Mouse (Mus musculus) cerebellum, adult 11-12 months (tissue): ENCODE results near the gene Samd4b.

Experiments
- DNase-seq: peaks from one replicate; pipeline ENCODE4 v3.0.0; 2022

The Samd4b gene

DNA sequence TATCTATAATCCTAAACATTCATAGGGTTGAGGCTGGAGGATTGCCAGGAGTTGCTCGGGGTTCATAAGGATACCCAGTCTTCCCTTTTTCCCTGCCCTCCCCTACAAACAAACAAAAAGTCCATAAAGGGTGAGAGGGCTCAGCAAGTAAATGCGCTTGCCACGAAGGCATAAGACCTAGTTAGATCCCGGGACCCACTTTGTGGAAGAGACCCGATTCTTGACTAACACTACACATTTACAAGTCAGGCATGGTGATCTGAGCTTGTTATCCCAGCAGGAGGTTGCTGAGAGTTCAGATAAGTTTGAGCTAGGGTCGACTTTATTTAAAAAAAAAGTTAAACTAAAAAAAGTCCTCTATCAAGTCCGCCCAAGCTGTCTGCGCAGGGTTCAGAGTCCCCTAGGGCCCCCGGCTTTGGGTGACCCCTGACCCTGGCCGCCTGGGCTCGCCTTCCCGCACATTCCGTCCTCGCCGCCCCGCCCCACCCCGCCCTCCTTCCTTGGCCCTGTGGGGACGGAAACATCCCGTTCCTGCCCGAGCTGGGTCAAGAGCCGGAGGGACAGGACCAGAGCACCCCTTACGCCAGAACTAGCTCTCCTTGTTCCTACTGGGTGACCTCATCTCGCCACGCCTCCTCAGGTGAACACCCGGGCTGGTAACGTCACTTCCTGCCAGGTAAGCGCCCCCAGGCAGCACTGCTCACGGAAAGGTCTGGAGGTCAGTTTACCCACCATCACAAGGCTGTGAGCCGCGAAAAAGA, 221.8 kb downstream of the Samd4b start:
- no peak for DNase-seq

DNA sequence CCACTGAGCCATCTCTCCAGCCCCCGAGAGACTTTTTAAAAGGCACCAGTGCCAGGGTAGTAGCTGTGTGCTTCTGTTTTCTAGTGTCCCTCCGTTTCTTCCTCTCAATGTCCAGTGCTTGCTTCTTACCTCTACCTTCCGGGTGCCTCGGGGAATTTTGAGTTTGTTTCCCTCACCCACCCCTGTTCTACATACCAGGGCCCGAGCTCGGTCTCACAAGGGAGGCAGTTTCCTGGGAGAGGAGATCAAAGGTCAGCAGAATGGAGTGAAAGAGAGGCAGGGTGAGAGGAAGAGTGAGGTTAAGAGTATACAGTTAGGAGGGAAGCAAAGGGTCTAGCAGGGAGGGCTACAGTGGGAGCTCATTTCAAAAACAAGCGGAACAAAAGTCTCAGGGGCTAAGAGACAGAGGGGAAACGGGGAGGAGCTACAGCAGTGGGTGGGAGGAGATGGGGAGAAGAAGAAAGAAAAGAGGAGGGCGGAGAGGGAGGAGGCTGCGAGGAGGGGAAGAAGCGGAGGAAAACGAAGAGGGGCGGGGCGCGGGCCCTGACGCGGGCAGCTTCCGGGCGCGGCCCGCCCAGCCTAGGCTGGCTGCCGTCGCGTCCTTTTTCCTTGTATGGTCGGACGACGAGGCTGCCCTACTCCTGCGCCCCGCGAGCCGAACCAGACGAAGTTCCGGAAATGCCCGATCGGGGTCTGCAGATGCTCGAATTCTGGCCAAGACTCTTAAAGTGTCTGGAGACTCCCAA, 222.6 kb downstream of the Samd4b start:
- DNase-seq, result peak; percentile 60

DNA sequence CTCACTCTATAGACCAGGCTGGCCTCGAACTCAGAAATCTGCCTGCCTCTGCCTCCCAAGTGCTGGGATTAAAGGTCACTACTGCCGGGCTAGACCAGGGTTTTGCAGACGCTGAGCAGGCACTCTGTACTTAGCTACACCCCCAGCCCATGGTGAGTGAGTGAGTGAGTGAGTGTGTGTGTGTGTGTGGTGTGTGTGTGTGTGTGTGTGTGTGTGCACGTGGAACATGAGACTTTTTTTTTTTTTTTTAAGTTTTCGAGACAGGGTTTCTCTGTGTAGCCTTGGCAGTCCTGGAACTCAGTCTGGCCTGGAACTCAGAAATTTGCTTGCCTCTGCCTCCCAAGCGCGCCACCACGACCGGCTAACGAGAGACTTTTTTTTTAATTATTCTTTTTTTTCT, 223.3 kb downstream of the Samd4b start:
- no peak for DNase-seq

DNA sequence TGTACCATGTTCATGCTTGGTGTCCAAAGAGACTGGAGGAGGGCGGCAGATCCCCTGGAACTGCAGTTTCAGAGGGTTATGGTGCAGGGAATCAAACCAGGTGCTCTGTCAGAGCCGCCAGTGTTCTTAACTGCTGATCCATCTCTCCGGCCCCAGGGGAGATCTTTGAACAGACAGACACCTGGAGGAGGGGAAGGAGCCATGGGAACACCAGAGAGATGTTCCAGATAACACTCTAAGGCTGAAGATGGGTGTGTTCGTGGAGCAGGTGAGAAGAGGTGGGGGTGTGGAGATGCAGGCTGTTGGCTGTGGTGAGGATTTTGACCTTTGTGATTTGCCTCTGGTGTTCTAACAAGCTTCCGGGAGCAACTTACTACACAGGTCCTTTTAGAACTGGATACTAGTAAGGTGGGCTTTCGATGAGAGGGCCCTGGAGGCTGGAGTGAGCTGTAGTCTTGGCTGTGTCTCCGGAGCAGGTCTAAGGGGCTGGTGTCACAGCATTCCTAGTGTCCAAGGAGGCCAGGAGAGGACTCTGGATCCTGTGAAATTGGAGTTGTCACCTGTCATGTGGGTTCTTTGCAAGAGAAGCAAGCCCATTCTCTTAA, 224.0 kb downstream of the Samd4b start:
- no peak for DNase-seq

DNA sequence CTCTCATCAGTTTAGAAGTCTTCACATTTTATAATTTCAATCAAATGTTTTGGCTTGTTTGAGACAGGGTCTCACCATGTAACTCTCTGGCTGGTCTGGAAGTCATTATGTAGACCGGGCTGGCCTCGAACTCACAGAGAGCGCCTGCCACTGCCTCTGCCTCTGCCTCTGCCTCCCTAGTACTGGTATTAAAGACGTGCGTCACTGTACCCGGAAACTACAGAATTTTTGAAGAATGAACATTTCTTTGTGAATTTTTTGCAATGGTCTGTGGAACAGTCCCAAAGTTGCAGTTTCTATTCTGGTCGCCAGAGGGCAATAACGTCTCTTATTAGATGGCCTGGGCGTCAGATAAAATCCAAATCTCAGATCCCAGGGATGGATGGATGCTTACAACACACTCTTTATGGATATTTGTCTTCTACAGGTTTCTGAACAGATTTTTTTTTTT, 224.8 kb downstream of the Samd4b start:
- DNase-seq, result peak; percentile 68

DNA sequence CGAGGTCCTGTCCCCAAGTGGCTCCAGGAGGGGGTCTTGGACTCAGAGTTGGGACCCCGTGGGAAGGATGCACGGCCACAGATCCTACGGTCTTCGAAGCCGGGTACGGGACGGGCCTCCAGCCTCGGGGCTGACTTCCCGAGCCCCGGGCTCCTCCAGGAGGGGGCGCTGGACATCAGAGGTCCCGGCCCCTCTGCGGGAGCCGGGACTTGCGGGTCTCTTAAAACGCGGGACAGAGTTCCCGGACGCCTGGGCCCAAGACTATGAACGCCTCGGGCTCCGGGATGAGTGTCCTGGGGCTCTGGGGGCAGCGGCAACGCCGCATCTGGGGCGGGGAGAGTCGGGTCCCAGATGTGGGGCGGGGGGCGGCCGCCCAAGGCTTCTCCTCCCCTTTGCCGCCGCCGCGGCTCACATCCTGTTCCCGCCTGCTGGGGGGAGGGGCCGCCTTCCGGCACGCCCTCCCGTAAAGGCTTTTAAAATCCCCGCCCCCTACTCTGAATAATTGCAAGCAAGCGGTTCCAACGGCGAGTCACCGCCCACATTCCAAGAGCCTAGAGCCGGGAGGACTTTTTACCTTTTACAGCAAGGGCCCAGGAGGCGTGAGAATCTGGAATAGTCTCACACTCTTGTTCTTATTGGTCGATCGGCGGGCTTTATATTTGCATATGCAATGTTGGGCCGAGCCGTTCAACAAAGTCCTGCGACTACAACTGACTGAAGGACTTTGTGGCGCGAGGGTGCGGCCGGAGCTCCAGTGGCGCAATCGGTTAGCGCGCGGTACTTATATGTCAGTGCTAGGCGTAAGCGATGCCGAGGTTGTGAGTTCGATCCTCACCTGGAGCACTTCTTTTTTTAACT, 225.5 kb downstream of the Samd4b start, which contains the start of gene Plekhg2:
Plekhg2 (minus strand) TSS at position 349 of the 858 bp plus-strand sequence.
- peak; percentile 91 for DNase-seq

DNA sequence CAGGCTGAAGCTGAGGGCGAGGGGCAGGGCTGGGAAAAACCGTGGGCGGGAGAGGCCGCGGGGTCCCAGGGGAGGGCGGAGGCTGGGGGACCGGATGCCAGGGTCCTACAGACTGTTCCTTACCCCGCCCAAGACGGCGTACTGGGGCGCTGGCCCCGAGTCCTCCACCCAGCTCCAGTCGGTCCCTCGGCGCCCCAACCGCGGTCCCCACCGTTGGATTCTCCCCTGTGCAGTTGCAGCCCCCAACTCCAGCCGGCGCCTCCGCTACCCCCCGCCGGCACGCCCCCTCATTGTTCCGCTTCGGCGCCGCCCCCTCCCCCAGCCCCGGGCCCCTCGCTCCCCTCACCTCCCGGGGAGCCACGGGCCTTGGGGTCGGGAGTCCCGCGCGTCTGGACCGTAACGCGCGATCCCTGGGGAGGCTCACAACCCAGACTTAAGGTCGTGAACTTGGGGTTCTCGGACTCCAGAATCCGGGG, 226.4 kb downstream of the Samd4b start:
- DNase-seq, result no peak

DNA sequence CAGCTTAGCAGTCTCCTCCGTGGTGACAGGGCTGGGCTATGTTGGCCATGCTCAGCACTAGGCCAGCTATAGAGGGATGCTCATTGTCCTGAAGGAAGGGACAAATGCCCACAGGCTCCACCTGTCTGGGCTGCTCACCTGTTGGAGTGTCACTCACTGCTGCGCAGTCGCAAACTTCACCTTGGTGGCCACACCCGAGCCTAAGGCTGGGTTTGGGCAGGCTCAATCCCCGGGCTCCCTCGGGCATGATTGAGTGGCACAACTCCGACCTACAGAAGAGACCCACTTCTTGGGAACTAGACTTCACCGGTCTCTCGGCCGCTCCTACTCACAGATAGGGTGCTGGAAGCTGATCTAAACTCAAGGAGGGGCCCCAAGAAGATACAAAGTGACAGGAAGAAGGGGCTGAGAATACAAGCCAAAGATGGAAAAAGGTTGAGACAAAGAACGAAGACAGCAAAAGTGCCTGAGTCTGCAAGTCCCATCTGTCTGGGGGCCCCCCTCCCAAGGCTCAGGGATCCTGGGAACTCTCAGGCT, 226.9 kb downstream of the Samd4b start:
- DNase-seq, result no peak

DNA sequence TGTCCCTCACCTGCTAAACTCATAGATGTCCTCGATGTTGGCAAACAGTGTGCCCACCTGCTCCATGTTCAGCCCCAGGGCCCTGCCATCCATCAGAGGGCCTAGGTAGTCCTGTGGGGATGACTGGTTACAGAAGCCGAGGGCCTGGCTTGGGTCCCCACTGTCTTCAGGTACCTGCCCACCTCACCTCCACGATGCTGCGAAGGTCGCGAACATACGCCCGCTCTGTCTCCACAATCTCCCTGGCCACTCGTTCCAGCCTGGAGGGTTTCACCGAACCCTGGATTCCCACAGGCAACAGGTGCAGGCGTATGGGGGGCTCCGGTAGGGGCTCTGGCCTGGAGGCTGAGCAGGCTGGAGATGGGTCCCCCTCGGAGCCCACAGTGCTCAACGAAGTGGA, 227.9 kb downstream of the Samd4b start:
- DNase-seq, result no peak

DNA sequence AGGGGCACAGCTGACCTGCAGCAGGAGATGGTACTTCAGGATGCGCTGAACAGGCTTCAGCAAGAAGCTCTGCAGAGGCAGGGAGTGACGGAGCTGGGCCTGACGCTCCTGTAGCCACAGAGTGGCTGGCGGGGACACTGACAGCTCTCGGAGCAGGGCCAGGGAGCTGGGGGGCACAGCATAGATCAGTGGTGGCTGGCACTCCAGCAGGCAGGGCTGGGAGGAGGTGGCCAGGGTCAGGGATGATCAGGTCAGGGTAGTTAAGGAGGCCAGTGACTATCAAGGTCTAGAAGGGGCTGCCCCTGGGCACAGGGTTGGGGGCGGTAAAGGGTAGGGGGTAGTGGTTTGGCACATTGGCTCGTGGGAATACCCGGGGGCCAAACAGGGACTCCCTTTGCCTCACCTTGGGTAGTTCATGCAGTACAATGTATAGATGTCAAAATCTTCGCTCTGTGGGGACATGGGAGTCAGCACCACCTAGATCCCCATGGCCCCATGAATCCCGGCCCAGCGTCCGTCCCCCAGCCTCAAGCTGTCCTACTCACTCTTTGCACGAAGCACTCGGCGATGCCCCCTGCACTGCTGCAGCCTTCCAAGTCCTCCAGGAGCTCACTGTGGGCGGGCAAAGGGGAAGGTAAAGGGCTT, 229.5 kb downstream of the Samd4b start:
- DNase-seq, result no peak

DNA sequence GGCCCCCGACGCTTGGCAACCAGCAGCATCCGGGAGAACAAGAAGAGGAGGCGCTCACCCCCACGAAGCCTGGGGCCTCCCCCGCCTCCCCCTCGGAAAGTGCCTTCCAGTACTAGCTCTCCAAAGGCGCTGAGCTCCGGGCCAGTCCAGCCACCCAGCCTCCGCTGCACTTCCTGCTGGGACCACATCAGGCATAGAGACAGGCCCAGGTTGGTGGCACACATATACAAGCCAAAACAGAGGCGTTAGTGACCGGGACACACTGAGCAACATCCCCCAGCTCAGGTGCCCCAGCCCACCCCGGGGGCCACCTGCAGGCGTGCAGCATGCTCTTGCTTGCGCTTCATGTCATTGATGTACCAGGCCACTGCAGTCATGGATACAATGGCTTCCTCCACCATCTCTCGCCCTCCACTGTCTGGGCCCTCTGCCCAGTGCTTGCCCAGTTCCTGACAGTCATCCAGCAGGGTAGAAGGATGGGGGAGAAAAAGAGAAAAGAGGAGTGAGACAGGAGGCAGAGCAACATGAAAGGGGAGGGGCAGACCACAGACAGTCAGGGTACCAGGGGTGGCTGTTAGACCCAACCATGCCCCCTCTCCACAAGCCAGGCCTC, 230.2 kb downstream of the Samd4b start:
- no peak for DNase-seq

DNA sequence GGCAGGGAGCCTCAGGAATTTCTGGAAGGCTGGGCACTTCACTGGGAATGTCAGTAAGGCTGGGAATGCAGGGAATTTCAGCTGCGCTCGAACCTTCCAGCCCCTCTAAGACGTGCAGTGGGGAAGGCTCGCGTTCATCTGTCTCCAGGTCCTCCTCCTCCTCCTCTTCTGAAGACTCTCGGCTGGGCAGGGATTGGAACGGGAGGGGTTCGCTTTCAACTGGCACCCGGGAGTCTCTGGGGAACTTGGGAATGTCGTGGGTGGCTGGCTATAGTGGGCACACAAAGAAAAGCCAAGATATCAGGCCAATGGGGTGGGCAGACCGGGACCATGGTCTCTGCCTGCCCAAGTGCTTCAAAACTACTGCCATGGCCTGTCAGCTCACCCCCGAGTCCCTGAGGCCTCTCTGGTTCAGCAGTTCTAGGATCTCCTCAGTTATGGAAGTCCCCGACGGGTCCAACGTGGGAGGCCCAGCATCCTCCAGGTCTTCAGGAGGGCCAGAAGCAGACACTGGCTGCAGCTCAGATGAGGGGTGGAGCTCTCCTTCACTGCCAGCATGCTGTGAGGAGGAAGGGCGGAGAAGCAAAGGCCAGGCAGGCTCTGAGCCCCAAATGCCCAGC, 235.4 kb downstream of the Samd4b start:
- DNase-seq, result no peak

DNA sequence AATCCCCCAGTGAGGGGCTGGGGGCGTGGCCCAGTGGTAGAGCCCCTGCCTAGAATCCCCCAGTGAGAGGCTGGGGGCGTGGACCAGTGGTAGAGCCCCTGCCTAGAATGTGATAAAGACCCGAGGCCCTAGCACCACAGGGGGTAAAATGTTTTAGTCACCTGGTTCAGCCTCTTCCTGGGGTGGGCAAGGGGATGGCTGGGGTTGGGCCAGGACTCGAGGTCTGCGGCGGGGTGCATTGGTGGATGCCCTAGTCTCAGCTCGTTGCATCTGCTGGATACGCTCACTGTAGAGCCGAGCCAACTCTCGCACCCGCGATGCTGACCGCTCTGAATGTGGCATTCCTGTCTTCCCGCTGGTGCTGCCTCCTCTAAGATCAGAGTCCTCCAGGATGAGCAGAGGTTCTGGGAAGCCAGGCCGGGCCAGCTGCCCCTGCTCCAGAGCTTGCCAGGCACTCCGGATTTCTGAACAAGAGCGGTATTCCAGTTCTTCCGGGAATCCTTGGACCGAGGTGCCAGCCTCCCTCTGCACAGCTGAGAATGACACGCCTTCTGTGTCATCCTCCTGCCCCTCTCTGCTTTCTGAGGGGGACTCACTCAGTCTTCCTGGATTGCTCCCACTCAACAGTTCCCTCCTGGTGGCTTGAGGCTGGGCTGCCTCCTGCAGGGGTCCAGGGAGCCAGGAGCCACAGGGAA, 236.2 kb downstream of the Samd4b start:
- DNase-seq, result no peak

DNA sequence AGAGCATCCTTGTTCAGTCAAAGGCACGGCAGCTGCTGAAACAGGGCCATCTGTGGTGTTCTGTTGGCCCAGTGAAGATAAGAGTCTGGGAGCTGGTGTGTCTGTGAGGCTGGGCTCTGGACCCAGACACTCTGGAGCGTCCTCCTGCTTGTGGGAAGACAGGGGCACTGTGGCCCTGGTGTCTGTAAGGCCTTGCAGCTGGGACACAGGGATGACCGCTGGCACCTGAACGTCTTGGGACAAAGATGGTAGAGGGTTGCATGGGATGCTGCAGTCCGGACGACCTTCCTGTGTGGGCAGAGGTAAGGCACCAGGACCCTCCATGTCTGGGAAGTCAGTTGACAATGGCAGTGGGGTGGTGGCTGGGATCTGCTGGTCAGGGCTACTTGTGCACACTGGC, 237.7 kb downstream of the Samd4b start:
- DNase-seq, result no peak

DNA sequence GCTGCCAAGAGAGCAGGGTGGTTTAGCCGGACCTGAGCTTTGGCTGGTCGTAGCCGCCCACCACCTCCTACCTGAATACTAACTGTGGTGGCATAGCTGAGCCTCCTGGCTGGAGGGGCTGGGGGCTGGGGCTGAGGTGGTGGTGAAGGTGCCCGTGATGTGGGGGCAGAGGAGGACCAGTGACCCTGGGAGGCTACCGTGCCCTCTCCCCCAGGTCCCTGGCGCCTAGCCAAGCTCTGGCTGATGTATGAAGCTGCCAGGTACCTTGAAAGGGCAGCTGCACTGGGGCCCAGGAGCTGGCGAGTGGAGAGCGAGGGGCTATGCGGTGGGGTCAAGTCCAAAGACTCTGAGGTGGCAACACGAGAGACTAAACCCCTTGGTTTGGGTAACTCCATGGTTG, 238.1 kb downstream of the Samd4b start:
- no peak for DNase-seq

DNA sequence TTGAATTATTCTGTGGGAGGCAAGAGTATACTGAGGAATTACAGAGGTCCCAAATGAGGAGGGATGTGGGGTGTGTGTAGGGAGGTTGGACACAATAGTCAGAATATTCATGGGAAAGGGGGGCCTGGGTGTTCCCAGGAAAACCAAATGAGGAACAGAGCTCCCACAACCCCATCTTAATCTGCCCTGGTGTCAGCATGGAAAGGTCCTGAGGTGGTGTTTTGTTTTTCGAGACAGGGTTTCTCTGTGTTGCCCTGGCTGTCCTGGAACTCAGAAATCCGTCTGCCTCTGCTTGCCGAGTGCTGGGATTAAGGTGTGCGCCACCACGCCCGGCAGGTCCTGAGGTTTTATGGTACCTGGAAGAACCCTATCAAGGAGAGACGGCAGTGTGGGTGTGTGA, 239.5 kb downstream of the Samd4b start:
- no peak for DNase-seq

DNA sequence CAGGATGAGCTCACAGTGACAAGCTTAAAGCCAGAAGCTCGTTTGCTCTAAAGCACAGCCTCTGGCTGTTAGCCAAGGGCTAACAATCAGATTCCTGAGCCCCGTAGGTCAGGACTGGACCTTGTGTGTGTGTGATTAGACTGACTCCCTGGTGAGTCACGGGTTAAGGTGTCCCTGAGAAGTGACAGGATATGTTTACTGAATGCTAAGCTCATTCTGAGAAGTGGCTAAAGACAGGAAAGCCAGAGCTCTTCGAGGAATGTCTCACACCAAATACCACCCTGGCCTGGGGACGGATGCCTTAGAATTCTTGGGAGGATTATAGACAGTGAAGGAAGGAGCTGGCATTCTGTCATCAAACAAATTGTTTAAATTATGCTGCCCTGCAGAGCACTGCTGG, 240.0 kb downstream of the Samd4b start:
- DNase-seq, result no peak

DNA sequence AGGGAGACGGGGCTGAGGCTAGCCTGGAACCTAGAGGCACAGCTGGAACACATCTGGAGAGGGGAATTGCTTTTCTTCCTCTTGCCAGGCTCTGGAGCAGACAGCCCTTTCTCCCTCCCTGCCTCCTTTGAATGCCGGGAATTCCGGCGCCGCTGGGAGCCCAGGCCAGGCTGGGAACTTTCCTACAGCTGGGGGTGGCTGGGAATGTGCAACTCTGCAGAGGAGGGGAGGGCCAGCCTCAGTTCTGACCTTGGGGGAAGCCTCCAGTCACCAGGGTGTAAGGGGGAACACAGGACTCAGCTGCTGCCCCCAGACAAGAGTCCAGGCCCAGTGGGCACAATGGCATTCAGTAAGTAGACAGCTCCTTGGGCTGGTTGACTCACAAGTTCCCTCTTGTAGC, 241.0 kb downstream of the Samd4b start:
- DNase-seq, result no peak

DNA sequence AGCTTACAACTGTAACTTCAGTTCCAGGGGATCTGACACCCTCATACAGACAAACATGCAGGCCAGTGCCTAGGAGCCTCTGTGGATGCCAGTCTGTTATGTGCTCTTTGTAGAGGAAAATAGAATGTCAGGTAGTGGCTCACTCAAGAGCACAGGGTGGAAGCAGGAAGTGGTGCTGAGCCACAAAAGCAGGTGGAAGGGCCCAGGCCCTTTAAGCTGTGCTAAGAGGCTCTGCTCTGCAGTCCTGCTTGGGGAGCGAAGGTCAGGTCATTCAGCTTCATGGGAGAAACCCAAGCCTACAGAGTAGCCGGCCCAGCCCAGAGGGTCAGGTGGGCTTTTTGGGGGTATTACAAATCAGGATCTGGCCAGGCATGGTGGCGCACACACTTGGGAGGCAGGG, 242.7 kb downstream of the Samd4b start:
- DNase-seq, result no peak

DNA sequence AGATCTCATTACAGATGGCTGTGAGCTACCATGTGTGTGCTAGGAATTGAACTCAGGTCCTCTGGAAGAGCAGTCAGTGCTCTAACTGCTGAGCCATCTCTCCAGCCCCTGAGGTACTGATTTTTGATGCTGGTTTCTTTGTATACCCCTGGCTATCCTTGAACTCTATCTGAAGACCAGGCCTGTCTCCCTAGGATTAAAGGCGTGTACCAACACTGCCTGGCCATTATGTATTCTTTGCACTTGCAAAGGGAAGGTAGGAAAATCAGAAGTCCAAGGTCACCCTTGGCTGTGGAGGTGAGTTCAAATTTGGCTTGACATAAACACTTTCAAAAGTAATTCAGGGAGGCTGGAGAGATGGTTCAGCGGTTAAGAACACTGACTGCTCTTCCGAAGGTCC, 243.3 kb downstream of the Samd4b start:
- no peak for DNase-seq
